Mouse (Mus musculus) erythroblast, embryonic 14.5 days (primary cell): ENCODE measurements around the gene Sirt3. TPM values are rescaled to one million over a fixed set of nuclear protein-coding genes. Genes with fewer than 3 reads are reported as not detected.

Experiments used
- H3K27me3 ChIP-seq: 2 replicates; pipeline ENCODE4 v1.6.1; 2012; ENCODE audit warnings: inconsistent platforms; ENCODE audit not compliant: control insufficient read depth
- H3K36me3 ChIP-seq: 2 replicates; pipeline ENCODE4 v1.6.1; 2012; ENCODE audit warnings: mild to moderate bottlenecking, inconsistent platforms; ENCODE audit not compliant: control insufficient read depth
- H3K4me1 ChIP-seq: 2 replicates; pipeline ENCODE4 v1.6.1; 2012; ENCODE audit warnings: inconsistent platforms; ENCODE audit not compliant: control insufficient read depth
- H3K4me3 ChIP-seq: replicated peaks from 2 replicates; pipeline ENCODE3; 2012; ENCODE audit warnings: moderate library complexity, mild to moderate bottlenecking, inconsistent platforms
- H3K9me3 ChIP-seq: 2 replicates; pipeline ENCODE4 v1.6.1; 2012; ENCODE audit warnings: low read length, inconsistent platforms, mixed read lengths; ENCODE audit not compliant: control insufficient read depth
- GATA1 ChIP-seq: IDR thresholded peaks from 2 replicates; pipeline ENCODE4 v1.6.1; 2012; ENCODE audit warnings: low read length, inconsistent platforms, mixed read lengths
- TAL1 ChIP-seq: IDR thresholded peaks from 3 replicates; pipeline ENCODE4 v1.6.1; 2012; ENCODE audit warnings: low read length, inconsistent platforms, mixed read lengths
- polyA plus RNA-seq: library from polyadenylated mRNA; stranded (reverse); fragments of >175 nt; gene quantifications from 2 replicates; pipeline ENCODE4 v1.2.3, GENCODE M21; 2012

Gene Sirt3
- polyA plus RNA-seq, result 1.8 and 1.9 TPM in 2 replicates

- TF ChIP-seq GATA1, result no peak
- Histone ChIP-seq H3K9me3 (no peaks in the 10 kb centered on the region), H3K27me3 (no peaks in the 10 kb centered on the region), H3K4me1 (peaks cover 50% of the 10 kb centered on the region), H3K4me3 (peak within 1 kb of the TSS; percentile 87), H3K36me3 (peaks cover 53% of the 10 kb centered on the region)
These were observed at the start of gene Sirt3, which contains the start of gene Psmd13 for GRCm38 (mm10) chr7:140881696-140882468. Sirt3 (minus strand) TSS chr7:140882309. Psmd13 (plus strand) TSS chr7:140881968.

- Histone ChIP-seq H3K4me1 (no peaks in the 10 kb centered on the region), H3K36me3 (peaks cover 3% of the 10 kb centered on the region; the same call in 1 of the 2 replicates), H3K9me3 (no peaks in the 10 kb centered on the region; the same call in none of the 2 replicates), H3K4me3 (no peak overlapping the region), H3K27me3 (peaks cover 32% of the 10 kb centered on the region)
- no peak for TF ChIP-seq TAL1
- no peak for TF ChIP-seq GATA1
These were observed 45.1 kb upstream of the Sirt3 start for GRCm38 (mm10) chr7:140927181-140927580.

GRCm38 (mm10) chr7:140923070-140923775 is 41.1 kb upstream of the Sirt3 start:
- peaks cover 59% of the 10 kb centered on the region for H3K27me3 ChIP-seq
- H3K36me3 ChIP-seq, result peaks cover 3% of the 10 kb centered on the region; the same call in 1 of the 2 replicates
- no peaks in the 10 kb centered on the region; the same call in 1 of the 2 replicates for H3K9me3 ChIP-seq
- H3K4me3 ChIP-seq, result no peak overlapping the region
- H3K4me1 ChIP-seq, result peaks cover 2% of the 10 kb centered on the region; the same call in 1 of the 2 replicates
- TF ChIP-seq GATA1 (no peak), TAL1 (no peak)

- no peak for TF ChIP-seq GATA1
- TF ChIP-seq TAL1, result no peak
- H3K4me3 ChIP-seq, result no peak overlapping the region
- no peaks in the 10 kb centered on the region; the same call in 1 of the 2 replicates for H3K9me3 ChIP-seq
- H3K27me3 ChIP-seq, result peaks cover 61% of the 10 kb centered on the region
- peaks cover 2% of the 10 kb centered on the region; the same call in 1 of the 2 replicates for H3K4me1 ChIP-seq
- peaks cover 3% of the 10 kb centered on the region; the same call in 1 of the 2 replicates for H3K36me3 ChIP-seq
These were observed 40.4 kb upstream of the Sirt3 start for GRCm38 (mm10) chr7:140922398-140923069.

- H3K27me3 ChIP-seq, result peaks cover 61% of the 10 kb centered on the region
These were observed 39.3 kb upstream of the Sirt3 start for GRCm38 (mm10) chr7:140921225-140921975.

GRCm38 (mm10) chr7:140920418-140921029 is 38.4 kb upstream of the Sirt3 start, which contains the start of gene Nlrp6:
Nlrp6 (plus strand) TSS chr7:140920902.
- H3K4me1 ChIP-seq, result peaks cover 2% of the 10 kb centered on the region; the same call in 1 of the 2 replicates
- peaks cover 3% of the 10 kb centered on the region; the same call in 1 of the 2 replicates for H3K36me3 ChIP-seq
- no peak within 1 kb of the TSS for H3K4me3 ChIP-seq
- TF ChIP-seq TAL1, result no peak
- no peak for TF ChIP-seq GATA1
- H3K27me3 ChIP-seq, result peaks cover 61% of the 10 kb centered on the region
- no peaks in the 10 kb centered on the region; the same call in 1 of the 2 replicates for H3K9me3 ChIP-seq

More at GRCm38 (mm10) chr7:140921225-140921975, 39.3 kb upstream of the Sirt3 start:
- Histone ChIP-seq H3K36me3 (peaks cover 3% of the 10 kb centered on the region; the same call in 1 of the 2 replicates), H3K9me3 (no peaks in the 10 kb centered on the region; the same call in 1 of the 2 replicates), H3K4me1 (peaks cover 2% of the 10 kb centered on the region; the same call in 1 of the 2 replicates), H3K4me3 (no peak overlapping the region)
- TF ChIP-seq GATA1, result no peak
- no peak for TF ChIP-seq TAL1

GRCm38 (mm10) chr7:140919911-140920310 is 37.8 kb upstream of the Sirt3 start:
- H3K4me1 ChIP-seq, result peaks cover 2% of the 10 kb centered on the region; the same call in 1 of the 2 replicates
- no peaks in the 10 kb centered on the region; the same call in 1 of the 2 replicates for H3K9me3 ChIP-seq
- no peaks in the 10 kb centered on the region; the same call in 1 of the 2 replicates for H3K36me3 ChIP-seq
- TF ChIP-seq GATA1 (no peak), TAL1 (no peak)
- H3K27me3 ChIP-seq, result peaks cover 56% of the 10 kb centered on the region
- H3K4me3 ChIP-seq, result no peak overlapping the region
